14 mouse cellular contexts compared by ENCODE assay signal in the genomic region with DNA sequence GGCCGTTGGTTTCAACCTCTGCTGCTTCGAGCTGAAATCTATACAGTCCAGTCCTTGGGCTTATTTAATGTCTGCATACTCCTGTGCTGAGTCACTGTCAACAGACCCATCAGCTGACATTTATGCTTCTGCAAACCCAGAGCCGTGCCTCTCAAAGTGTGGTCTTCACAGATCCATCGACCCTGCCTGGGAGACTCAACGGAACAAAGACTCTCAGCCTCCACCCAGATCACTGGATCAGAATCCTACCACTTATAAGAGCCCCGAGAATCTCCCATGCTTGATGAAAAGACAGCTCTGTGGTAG. TPM values are rescaled to one million over a fixed set of nuclear protein-coding genes. Genes with fewer than 3 reads are reported as not detected.
DNase-seq lines count a peak whose midpoint lies in the region; ATAC-seq and TF ChIP-seq lines count a peak whose summit lies in the region.
"Had no signal": no experiment of that assay in that cellular context is flagged by ENCODE, and none has a peak within 500 bp of the region (broad histone marks: within the 10 kb centered on the region; RNA-seq: fewer than 3 reads in every experiment).

No protein-coding gene starts in this region.

- TF ChIP-seq CTCF in E14TG2a.4 (conservative IDR thresholded peaks at IDR 0.05; ENCODE audit: low read length) = no peak

- no peaks in the 10 kb centered on the region for H3K27me3 ChIP-seq in heart, embryonic 11.5 days (ENCODE audit: control insufficient read depth, insufficient read depth, low read length)
- H3K27me3 ChIP-seq in limb, embryonic 12.5 days = no peaks in the 10 kb centered on the region
- H3K27me3 ChIP-seq in limb, embryonic 10.5 days (ENCODE audit: low read depth, poor library complexity, severe bottlenecking) = peaks cover 8% of the 10 kb centered on the region; the same call in 1 of the 2 replicates
- H3K27me3 ChIP-seq in E14TG2a.4 (ENCODE audit: insufficient read depth, low read length) = no peaks in the 10 kb centered on the region
- H3K27me3 ChIP-seq in liver, embryonic 16.5 days (ENCODE audit: control insufficient read depth, insufficient read depth, low read depth, low read length) = no peaks in the 10 kb centered on the region
- H3K27me3 ChIP-seq: forebrain, embryonic 12.5 days had no signal

- no peak overlapping the region for H3K4me2 ChIP-seq in heart, embryonic 11.5 days
- no peak overlapping the region for H3K4me2 ChIP-seq in limb, embryonic 12.5 days
- no peak overlapping the region for H3K4me2 ChIP-seq in liver, embryonic 16.5 days (ENCODE audit: low read depth, low read length)
- H3K4me2 ChIP-seq: forebrain, embryonic 12.5 days had no signal

- DNase-seq in heart, adult 18-20 months = no peak
- DNase-seq in limb, embryonic 10.5 days (ENCODE audit: low spot score) = no peak
- DNase-seq in frontal cortex, adult 2 months (ENCODE audit: extremely low spot score in 1 of 2, low spot score in 1 of 2) = no peak
- no peak for DNase-seq in adrenal gland, postnatal 10 days

- no peaks in the 10 kb centered on the region for H3K9me3 ChIP-seq in heart, embryonic 11.5 days (replicated peaks; ENCODE audit: control insufficient read depth, low read length)
- no peaks in the 10 kb centered on the region for H3K9me3 ChIP-seq in limb, embryonic 12.5 days
- H3K9me3 ChIP-seq in limb, embryonic 10.5 days (replicated peaks) = no peaks in the 10 kb centered on the region
- H3K9me3 ChIP-seq in E14TG2a.4 (ENCODE audit: low read length) = no peaks in the 10 kb centered on the region
- H3K9me3 ChIP-seq in liver, embryonic 16.5 days (replicated peaks; ENCODE audit: control insufficient read depth, low read length) = no peaks in the 10 kb centered on the region
- H3K9me3 ChIP-seq: forebrain, embryonic 12.5 days had no signal

- no peak overlapping the region for H3K4me3 ChIP-seq in heart, embryonic 11.5 days (ENCODE audit: low read depth, low read length)
- H3K4me3 ChIP-seq in limb, embryonic 12.5 days (replicated peaks) = no peak overlapping the region
- H3K4me3 ChIP-seq in limb, embryonic 10.5 days = no peak overlapping the region
- peak overlapping the region; percentile 14; the same call in 1 of the 2 replicates for H3K4me3 ChIP-seq in E14TG2a.4 (replicated peaks; ENCODE audit: low read length)
- H3K4me3 ChIP-seq in liver, embryonic 16.5 days (ENCODE audit: low read depth, low read length) = no peak overlapping the region
- H3K4me3 ChIP-seq: forebrain, embryonic 12.5 days had no signal

- peak overlapping the region; percentile 47; the same call in 1 of the 2 replicates for H3K27ac ChIP-seq in heart, embryonic 11.5 days (ENCODE audit: low read depth, low read length)
- no peak overlapping the region for H3K27ac ChIP-seq in limb, embryonic 12.5 days
- H3K27ac ChIP-seq in limb, embryonic 10.5 days = no peak overlapping the region
- no peak overlapping the region for H3K27ac ChIP-seq in liver, embryonic 16.5 days (ENCODE audit: low read length)
- H3K27ac ChIP-seq: forebrain, embryonic 12.5 days had no signal

- H3K4me1 ChIP-seq in heart, embryonic 11.5 days (ENCODE audit: control insufficient read depth, insufficient read depth, low read length) = peaks cover 58% of the 10 kb centered on the region
- peaks cover 45% of the 10 kb centered on the region for H3K4me1 ChIP-seq in limb, embryonic 12.5 days (replicated peaks)
- H3K4me1 ChIP-seq in limb, embryonic 10.5 days = peaks cover 65% of the 10 kb centered on the region
- peaks cover 74% of the 10 kb centered on the region for H3K4me1 ChIP-seq in E14TG2a.4 (replicated peaks; ENCODE audit: low read depth, low read length)
- peaks cover 56% of the 10 kb centered on the region for H3K4me1 ChIP-seq in liver, embryonic 16.5 days (ENCODE audit: control insufficient read depth, low read depth, low read length)

- WGBS in heart, embryonic 11.5 days (ENCODE audit: insufficient replicate concordance) = 45% methylated on average over 6 of the region's 6 CpGs
- WGBS in limb, embryonic 12.5 days = 72% methylated on average over 6 of the region's 6 CpGs
- WGBS in limb, embryonic 10.5 days = 88% methylated on average over 6 of the region's 6 CpGs
- 32% methylated on average over 6 of the region's 6 CpGs for WGBS in liver, embryonic 16.5 days (ENCODE audit: insufficient replicate concordance)

- H3K36me3 ChIP-seq in heart, embryonic 11.5 days (ENCODE audit: control insufficient read depth, insufficient read depth, low read length) = no peaks in the 10 kb centered on the region
- no peaks in the 10 kb centered on the region for H3K36me3 ChIP-seq in limb, embryonic 12.5 days
- no peaks in the 10 kb centered on the region for H3K36me3 ChIP-seq in limb, embryonic 10.5 days
- no peaks in the 10 kb centered on the region for H3K36me3 ChIP-seq in E14TG2a.4 (ENCODE audit: insufficient read depth, low read length)
- no peaks in the 10 kb centered on the region for H3K36me3 ChIP-seq in liver, embryonic 16.5 days (ENCODE audit: control insufficient read depth, insufficient read depth)
- H3K36me3 ChIP-seq: forebrain, embryonic 12.5 days had no signal

- H3K9ac ChIP-seq in heart, embryonic 11.5 days (ENCODE audit: low read depth, low read length) = 0 out of 2 replicates have a peak overlapping the region, but pooled peaks have one; percentile 18
- 0 out of 2 replicates have a peak overlapping the region, but pooled peaks have one; percentile 5 for H3K9ac ChIP-seq in limb, embryonic 12.5 days (replicated peaks)
- H3K9ac ChIP-seq in liver, embryonic 16.5 days (ENCODE audit: low read depth, low read length) = peak overlapping the region; percentile 23; the same call in 1 of the 2 replicates
- H3K9ac ChIP-seq: forebrain, embryonic 12.5 days had no signal

- ATAC-seq in heart, embryonic 11.5 days (replicated peaks; ENCODE audit: insufficient number of reproducible peaks, low FRiP score, low TSS enrichment) = no peak
- no peak for ATAC-seq in limb, embryonic 12.5 days (ENCODE audit: insufficient number of reproducible peaks, insufficient read depth, low FRiP score, low TSS enrichment, low read depth)
- ATAC-seq in liver, embryonic 16.5 days (ENCODE audit: low read depth) = no peak
- ATAC-seq: CD4-positive, CD25-positive, alpha-beta regulatory T cell, adult 4 months had no signal

RNA-seq across cellular contexts. Expression of gene Tex44, which starts 11.8 kb away (rescaled TPM):
- polyA plus RNA-seq in heart, embryonic 11.5 days (2014; fragmentation: Nextera tagmentation; extraction: Ambion mirVana) = not detected in 2 replicates
- not detected for total RNA-seq in heart, adult 18-20 months (2021)
- polyA plus RNA-seq in limb, embryonic 12.5 days (2016; fragmentation: Nextera tagmentation; extraction: Ambion mirVana) = not detected in 2 replicates
- not detected in 2 replicates for polyA plus RNA-seq in limb, embryonic 10.5 days (2016; fragmentation: Nextera tagmentation; extraction: Ambion mirVana)
- polyA plus RNA-seq in liver, embryonic 16.5 days (2015; fragmentation: Nextera tagmentation; extraction: Ambion mirVana) = not detected in 2 replicates
- not detected in 2 replicates for polyA plus RNA-seq in frontal cortex, adult 2 months (2012; rRNA removed)
- total RNA-seq in adrenal gland, postnatal 10 days (2021) = not detected
- total RNA-seq: heart, postnatal 10 days; left cerebral cortex, postnatal 36 days; neutrophil, adult 5-6 weeks had no signal
- polyA plus RNA-seq: CD4-positive, CD25-positive, alpha-beta regulatory T cell, adult 4 months; forebrain, embryonic 12.5 days; large intestine, adult 2 months had no signal

RNA-seq across cellular contexts. Expression of gene Nmur1, which starts 11.9 kb away (rescaled TPM):
- not detected in 2 replicates for polyA plus RNA-seq in heart, embryonic 11.5 days (2014; fragmentation: Nextera tagmentation; extraction: Ambion mirVana)
- total RNA-seq in heart, adult 18-20 months (2021) = not detected
- not detected in 2 replicates for polyA plus RNA-seq in limb, embryonic 12.5 days (2016; fragmentation: Nextera tagmentation; extraction: Ambion mirVana)
- polyA plus RNA-seq in limb, embryonic 10.5 days (2016; fragmentation: Nextera tagmentation; extraction: Ambion mirVana) = 0.15 and 0.24 TPM in 2 replicates
- polyA plus RNA-seq in liver, embryonic 16.5 days (2015; fragmentation: Nextera tagmentation; extraction: Ambion mirVana) = not detected in 2 replicates
- 0.38 and 0.54 TPM in 2 replicates for polyA plus RNA-seq in frontal cortex, adult 2 months (2012; rRNA removed)
- total RNA-seq in adrenal gland, postnatal 10 days (2021) = not detected
- total RNA-seq: heart, postnatal 10 days; left cerebral cortex, postnatal 36 days; neutrophil, adult 5-6 weeks had no signal
- polyA plus RNA-seq: forebrain, embryonic 12.5 days had no signal
